Mouse (Mus musculus) gastrocnemius, postnatal 36 days (tissue): ENCODE results near the gene Evi5. TPM values are rescaled to one million over a fixed set of nuclear protein-coding genes. Genes with fewer than 3 reads are reported as not detected.

Experiments
- DNase-seq, 2 experiments: peaks; one replicate each; pipeline ENCODE4 v3.0.0; 2022
- intact Hi-C: fragments of 180-260 bp; cut with DNase I; formaldehyde crosslinking; loops from one replicate; pipeline ENCODE4 v1.15.1; 2025
- total RNA-seq, 2 experiments: library from RNA; stranded (reverse); gene quantifications; 2 replicates each; pipeline ENCODE4 v1.2.3; 2021

Evi5 gene
- total RNA-seq, 2 experiments from 2014 or later = 14.1 to 14.3 TPM

- no peak for DNase-seq
- intact Hi-C loops = no loop called here
These were observed 43.6 kb downstream of the Evi5 start for GRCm38 (mm10) chr5:107831351-107831750.

- DNase-seq = no peak
- intact Hi-C loops = no loop called here
These were observed 44.8 kb downstream of the Evi5 start, which contains the start of gene Ube2d2b for GRCm38 (mm10) chr5:107829998-107830560. Gene Ube2d2b, plus strand, starts transcription at chr5:107830099.

GRCm38 (mm10) chr5:107822521-107822920 lies 52.4 kb downstream of the Evi5 start:
- intact Hi-C loops = no loop called here
- no peak for DNase-seq

- intact Hi-C loops = no loop called here
- DNase-seq = no peak
These were observed 60.3 kb downstream of the Evi5 start for GRCm38 (mm10) chr5:107814651-107815050.

- intact Hi-C loops = no loop called here
- peak; percentile 19 to 20 for DNase-seq
These were observed 67.4 kb downstream of the Evi5 start for GRCm38 (mm10) chr5:107807496-107807895.

- DNase-seq = no peak
- intact Hi-C loops = no loop called here
These were observed 72.3 kb downstream of the Evi5 start for GRCm38 (mm10) chr5:107802621-107803020.

GRCm38 (mm10) chr5:107801234-107801633 lies 73.7 kb downstream of the Evi5 start:
- DNase-seq = no peak
- intact Hi-C loops = no loop called here

- no peak for DNase-seq
- intact Hi-C loops = loop anchor here (10.0 kb wide), 1 partner anchor 183 kb away; no protein-coding TSS in a partner anchor
These were observed 76.6 kb downstream of the Evi5 start for GRCm38 (mm10) chr5:107798290-107798689.

GRCm38 (mm10) chr5:107793927-107794326 lies 81.0 kb downstream of the Evi5 start:
- intact Hi-C loops = loop anchor here (10.0 kb wide), 1 partner anchor 179 kb away; no protein-coding TSS in a partner anchor

GRCm38 (mm10) chr5:107793258-107793657 lies 81.6 kb downstream of the Evi5 start:
- intact Hi-C loops = loop anchor here (10.0 kb wide), 1 partner anchor 178 kb away; no protein-coding TSS in a partner anchor
- DNase-seq = no peak

More at GRCm38 (mm10) chr5:107793927-107794326, 81.0 kb downstream of the Evi5 start:
- DNase-seq = no peak

GRCm38 (mm10) chr5:107792516-107792915 lies 82.4 kb downstream of the Evi5 start:
- no peak for DNase-seq
- intact Hi-C loops = loop anchor here (10.0 kb wide), 1 partner anchor 178 kb away; no protein-coding TSS in a partner anchor

- intact Hi-C loops = loop anchor here (10.0 kb wide), 1 partner anchor 177 kb away; no protein-coding TSS in a partner anchor
- no peak for DNase-seq
These were observed 82.9 kb downstream of the Evi5 start for GRCm38 (mm10) chr5:107791966-107792365.

GRCm38 (mm10) chr5:107789492-107789891 lies 85.4 kb downstream of the Evi5 start:
- intact Hi-C loops = no loop called here
- DNase-seq = no peak

GRCm38 (mm10) chr5:107787682-107788443 lies 87.0 kb downstream of the Evi5 start:
- intact Hi-C loops = no loop called here
- no peak for DNase-seq

- no peak for DNase-seq
- intact Hi-C loops = no loop called here
These were observed 92.5 kb downstream of the Evi5 start for GRCm38 (mm10) chr5:107782360-107782759.

GRCm38 (mm10) chr5:107778763-107779162 lies 96.1 kb downstream of the Evi5 start:
- DNase-seq = no peak
- intact Hi-C loops = no loop called here

GRCm38 (mm10) chr5:107777545-107777830 lies 97.4 kb downstream of the Evi5 start:
- intact Hi-C loops = no loop called here
- DNase-seq = no peak

- DNase-seq = no peak
- intact Hi-C loops = no loop called here
These were observed 97.9 kb downstream of the Evi5 start for GRCm38 (mm10) chr5:107776777-107777544.

- intact Hi-C loops = no loop called here
- DNase-seq = no peak
These were observed 99.0 kb downstream of the Evi5 start for GRCm38 (mm10) chr5:107775875-107776274.

- intact Hi-C loops = no loop called here
- DNase-seq = no peak
These were observed 102.9 kb downstream of the Evi5 start for GRCm38 (mm10) chr5:107772049-107772448.

- intact Hi-C loops = no loop called here
- no peak for DNase-seq
These were observed 106.7 kb downstream of the Evi5 start for GRCm38 (mm10) chr5:107768224-107768623.
